Mouse (Mus musculus) left cerebral cortex, postnatal 10 days (tissue): Measurements from ENCODE around the gene Islr. TPM values are rescaled to one million over a fixed set of nuclear protein-coding genes. Genes with fewer than 3 reads are reported as not detected.

Source experiments
- DNase-seq, 2 experiments: peaks; one replicate each; pipeline ENCODE4 v3.0.0; 2021 to 2022; ENCODE audit warnings: low spot score in 2 of 2, mixed read lengths in 1 of 2; ENCODE audit errors: extremely low spot score in 1 of 2
- intact Hi-C: fragments of 180-260 bp; cut with DNase I; formaldehyde crosslinking; loops from one replicate; pipeline ENCODE4 v1.15.1; 2025
- total RNA-seq, 2 experiments: library from RNA; stranded (reverse); gene quantifications; 2 replicates each; pipeline ENCODE4 v1.2.3; 2021

The Islr gene
- total RNA-seq, 2 experiments from 2014 or later = 14.0 to 14.3 TPM

DNA sequence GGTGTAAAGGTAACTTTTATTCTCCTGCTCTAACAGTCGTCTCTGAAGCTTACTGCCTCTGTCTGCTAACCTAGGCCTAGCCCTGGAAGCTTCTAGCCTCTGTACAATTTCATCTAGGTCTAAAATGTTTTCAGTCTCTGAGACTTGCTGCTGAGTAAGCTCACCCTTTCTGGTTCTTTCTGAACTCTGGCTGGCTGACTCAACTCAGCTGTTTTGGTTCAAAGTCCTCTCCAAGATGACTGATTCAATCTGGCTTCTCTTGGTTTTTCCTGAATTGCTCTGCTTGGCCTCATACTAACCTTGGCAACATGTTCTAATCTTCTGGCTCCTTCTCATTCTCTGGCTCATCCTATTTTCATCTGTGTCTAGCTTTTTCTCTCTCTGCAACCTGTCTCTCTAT lies 38.3 kb downstream of the Islr start:
- intact Hi-C loops = no loop called here
- no peak for DNase-seq

DNA sequence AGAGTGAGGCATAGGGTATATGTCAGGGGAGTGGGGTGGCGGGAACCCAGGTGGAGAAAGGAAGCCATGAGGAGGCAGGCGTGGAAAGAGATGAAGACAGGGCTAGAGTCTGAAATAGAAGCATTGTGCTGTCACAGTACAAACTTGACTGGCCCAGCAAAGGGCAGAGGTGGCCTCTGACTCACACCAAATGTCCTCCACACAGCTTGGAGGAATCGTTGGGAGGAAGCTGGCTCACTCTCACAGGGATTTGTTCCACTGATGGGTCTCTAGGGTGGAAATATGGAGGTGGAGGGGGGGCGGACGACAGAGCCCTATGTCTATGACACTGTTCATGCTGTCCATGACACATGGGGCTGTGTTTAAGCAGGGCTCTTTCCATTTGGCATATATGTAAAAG lies 41.0 kb downstream of the Islr start:
- intact Hi-C loops = no loop called here
- DNase-seq = no peak

DNA sequence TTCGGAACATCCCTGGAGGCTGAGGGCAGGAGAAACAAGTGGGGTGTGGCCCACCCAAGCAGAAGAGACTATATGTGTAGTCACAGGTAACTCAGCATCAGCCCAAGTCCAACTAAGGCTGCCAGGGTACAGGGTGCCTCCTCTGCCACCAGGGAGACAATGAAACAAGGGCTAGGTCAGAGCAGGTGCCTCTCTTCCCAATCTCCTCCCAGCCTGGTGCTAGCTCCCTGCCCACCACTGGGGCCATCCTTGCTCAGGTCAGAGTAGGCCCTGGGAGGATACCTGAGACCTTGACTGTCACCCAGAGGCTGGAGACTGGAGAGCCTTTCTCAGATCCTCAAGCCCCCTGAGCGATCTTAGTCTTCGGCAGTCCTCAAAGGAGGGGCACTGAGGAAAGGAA lies 41.9 kb downstream of the Islr start:
- no peak for DNase-seq
- intact Hi-C loops = no loop called here

DNA sequence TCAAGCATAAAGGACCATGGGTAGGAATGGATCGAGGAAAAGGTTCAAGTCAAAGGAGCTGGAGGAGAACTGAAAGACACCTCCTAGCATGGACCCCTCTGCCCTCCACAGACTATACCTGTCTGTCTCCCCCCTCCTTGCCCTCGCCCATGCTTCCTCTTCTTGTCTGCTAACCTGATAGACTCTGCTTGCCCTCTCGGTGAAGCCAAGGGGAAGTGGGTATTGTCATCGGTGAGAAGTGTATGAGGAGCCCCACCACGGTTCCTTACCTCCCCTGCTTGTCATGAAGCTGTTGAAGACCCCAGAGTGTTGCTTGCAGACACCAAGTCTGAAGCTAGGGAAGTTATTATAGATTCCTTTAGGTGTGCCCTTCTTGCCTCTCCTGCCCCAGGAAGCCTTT lies 43.8 kb downstream of the Islr start:
- no peak for DNase-seq
- intact Hi-C loops = no loop called here

DNA sequence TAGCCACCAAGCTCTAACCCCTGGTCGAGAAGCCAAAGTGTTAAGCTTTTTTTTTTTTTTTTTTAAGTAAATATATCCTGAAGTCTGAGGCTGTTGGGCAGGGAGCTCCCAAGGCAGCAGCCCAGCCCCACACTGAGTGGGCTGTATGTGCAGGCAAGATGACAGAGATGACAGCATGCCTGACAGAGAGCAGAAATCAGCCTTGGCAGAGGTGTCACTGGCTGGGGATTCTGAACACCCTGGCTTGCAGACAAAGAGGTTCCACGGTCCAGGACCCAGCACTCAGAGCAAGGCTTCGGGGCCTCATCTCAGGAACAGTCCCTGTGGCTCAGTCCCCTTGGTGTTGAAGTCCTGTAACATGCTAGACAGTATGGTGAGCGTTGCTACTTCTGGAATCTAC lies 44.3 kb downstream of the Islr start:
- no peak for DNase-seq
- intact Hi-C loops = no loop called here

DNA sequence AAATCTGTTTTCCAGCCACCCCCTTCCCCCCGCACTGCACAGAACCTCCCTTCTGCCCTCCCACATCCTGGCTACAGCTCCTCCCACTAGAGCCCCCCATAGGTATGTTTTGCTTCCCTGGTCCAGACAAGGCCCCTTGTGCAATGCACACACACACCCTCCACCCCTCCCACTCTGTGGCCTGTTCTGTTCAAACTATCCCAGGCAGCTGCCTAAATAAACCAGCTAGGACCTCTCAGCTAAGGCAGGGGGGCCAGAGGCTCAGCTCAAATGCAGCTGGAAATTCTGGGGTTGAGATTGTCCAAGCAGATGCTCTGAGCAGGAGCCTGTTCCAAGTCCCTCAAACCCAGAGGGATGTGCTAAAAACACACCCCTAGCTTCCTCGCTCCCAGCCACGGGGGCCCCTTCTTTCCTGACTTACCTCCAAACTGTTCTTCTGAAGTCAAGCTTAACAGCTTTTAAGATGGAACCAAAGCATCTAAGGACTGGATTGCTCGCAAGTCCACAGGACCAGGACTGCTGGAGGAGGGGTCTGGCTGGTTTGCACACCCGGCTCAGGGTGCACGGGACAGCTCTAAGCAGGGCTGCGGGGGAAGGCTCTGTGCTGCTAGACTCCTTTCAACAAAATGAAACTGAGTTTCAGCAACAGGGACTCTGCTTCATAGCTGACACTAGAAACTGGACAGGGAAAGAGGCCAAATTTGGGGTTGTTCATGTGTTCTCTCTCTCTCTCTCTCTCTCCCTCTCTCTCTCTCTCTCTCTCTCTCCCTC lies 45.4 kb downstream of the Islr start:
- peak in 1 of 2 experiments; percentile 73 for DNase-seq

DNA sequence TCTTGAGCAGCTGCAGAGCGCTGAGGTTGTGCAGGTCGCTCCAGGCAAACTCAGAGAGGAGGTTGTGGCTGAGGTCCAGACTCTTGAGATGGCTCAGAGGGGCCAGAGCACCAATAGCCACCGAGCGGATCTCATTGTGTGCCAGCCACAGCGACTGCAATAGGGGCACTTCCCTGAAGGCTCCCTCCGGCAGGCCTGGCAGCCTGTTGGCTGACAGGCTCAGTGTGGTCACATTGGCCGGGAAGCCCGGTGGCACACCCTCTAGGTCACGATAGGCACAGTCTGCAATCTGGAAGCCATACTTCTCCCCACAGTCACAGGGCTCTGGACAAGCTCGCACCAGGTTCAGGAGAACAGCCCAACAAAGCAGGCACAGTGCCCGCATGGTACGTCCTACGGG lies 46.3 kb downstream of the Islr start:
- intact Hi-C loops = no loop called here
- DNase-seq = no peak

More for the DNA sequence above, 45.4 kb downstream of the Islr start:
- intact Hi-C loops = no loop called here

DNA sequence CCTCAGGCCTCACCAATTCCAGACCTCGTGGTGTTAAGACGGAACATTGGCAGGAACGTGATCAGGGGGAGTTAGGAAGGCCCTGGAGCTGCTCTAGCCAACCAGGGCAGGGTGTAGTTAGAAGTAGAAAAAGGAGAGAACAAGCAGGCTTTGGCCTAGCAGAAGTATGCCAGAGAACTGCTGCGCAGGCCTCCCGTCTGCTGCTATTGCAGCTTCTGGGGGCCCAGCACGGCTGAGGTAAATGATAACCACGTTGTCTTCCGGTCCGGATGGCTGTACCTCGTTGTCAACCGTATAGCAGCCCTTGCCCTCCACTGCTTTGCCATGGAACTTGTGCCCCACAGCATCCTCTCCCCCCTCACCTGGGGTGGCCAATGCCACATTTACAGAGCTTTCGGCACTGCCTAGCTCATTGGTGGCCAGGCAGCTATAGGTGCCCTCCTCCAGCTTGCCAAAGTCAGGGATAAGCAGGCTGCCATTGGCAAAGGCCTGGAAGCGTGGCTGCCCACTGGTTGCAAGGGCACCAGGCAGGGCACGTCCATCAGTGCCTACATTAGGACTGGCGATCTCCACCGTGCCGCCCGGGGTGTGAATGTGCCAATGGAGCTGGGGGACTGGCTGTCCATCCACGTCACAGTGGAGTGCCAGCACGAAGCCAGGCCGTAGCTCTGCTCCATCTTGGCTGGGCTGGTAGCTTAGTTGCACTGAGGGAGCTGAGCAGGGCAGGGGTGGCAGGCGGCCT lies 47.1 kb downstream of the Islr start:
- no peak for DNase-seq
- intact Hi-C loops = no loop called here

DNA sequence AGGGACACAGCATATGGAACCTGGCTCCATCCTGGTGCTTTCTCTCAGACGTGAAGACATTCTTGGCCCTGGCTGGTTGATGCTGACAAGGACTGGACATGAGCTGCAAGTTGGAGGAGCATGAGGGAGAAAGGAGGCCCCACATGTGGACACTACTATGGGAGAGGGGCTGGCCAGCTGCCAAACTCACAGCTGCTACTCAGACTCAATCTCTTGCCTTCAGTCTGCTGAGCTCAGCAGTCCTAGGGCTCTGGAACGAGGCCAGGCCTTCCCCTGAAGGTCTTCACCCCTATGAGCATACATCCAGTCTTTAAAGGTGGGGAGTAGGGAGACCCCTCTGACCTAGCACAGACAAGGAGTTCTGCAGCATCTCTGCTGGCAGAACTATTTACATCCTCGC lies 48.7 kb downstream of the Islr start:
- peak in 1 of 2 experiments; percentile 86 for DNase-seq
- intact Hi-C loops = no loop called here

DNA sequence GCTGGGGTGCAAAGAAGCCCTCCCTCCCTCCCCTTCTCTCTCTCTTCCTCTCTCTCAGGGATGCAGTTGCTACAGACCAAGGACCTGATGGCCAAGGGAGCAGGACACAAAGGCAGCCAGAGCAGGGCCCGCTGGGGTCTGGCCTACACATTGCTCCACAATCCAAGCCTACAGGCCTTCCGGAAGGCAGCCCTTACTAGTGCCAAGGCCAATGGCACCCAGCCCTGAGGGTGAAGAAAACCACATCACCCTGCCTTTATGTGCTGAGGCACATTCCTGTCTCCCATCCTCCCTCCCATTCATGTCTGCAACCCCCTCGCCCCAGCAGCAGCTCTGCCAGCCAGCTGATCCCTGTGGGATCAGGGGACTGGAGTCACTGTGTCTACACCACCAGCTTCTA lies 51.0 kb downstream of the Islr start:
- intact Hi-C loops = no loop called here
- no peak for DNase-seq

DNA sequence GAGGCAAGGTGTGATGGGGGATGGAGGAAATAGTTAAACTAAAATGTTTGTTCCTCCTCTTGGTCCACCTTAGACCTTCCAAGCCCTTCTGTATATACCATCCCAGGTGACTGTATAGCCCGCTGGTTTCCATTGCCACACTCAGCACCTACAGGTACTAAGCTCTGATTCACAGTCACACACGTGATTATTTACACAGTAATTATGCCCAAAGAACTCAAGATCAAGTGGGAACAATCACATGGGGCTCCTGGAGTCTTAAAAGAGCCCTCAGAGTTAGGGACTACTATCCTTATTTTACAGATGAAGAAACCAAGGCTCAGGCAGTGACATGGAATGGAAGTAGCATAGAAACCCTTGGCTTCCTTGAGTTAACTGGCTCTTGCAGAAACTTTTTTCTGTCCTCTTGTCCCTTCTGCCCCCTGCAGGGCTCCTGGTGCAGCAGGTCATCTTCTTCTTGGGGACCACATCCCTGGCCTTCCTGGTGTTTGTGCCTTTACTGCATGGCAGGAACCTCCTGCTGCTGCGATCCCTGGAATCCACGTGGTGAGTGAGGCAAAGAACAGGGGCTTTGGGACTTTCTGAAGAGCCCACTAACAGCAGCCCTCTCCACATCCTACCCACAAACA lies 53.3 kb downstream of the Islr start:
- intact Hi-C loops = no loop called here
- no peak for DNase-seq

DNA sequence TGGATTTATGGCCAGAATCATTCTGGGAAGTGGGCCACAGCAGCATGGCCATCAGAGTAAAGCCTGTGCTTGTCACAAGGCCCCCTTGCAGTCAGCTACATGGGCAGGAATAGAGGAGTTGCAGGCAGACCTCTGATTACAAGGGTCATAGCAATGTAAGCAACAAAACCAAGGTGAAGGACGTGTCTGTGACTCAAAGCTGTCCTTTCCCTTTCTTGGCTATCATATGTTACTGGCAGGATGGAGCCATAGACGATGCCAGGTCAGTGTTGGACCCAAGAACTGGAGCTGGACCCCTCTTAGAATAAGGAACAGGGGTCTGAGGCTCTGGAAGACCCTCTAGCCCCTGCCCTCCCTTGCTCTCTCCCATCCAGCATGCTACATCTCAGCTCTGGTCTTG lies 55.3 kb downstream of the Islr start:
- intact Hi-C loops = no loop called here
- DNase-seq = no peak

DNA sequence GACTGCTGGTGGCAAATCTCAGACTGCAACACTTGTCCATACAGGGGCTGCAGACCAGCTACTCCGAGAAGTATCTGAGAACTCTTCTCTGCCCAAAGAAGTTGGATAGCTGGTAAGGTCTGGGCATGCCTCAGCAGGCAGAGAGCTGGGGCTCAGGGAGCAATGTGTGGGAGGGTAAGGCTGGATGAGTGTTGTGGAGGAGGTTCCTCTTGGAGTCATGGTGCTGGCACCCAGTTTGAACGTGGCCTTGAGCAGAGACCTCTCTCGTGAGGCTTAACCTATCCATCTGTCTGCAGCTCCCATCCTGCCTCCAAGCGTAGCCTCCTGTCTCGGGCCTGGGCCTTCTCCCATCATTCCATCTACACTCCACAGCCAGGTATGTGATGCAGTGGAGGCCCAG lies 58.7 kb downstream of the Islr start:
- no peak for DNase-seq
- intact Hi-C loops = no loop called here

DNA sequence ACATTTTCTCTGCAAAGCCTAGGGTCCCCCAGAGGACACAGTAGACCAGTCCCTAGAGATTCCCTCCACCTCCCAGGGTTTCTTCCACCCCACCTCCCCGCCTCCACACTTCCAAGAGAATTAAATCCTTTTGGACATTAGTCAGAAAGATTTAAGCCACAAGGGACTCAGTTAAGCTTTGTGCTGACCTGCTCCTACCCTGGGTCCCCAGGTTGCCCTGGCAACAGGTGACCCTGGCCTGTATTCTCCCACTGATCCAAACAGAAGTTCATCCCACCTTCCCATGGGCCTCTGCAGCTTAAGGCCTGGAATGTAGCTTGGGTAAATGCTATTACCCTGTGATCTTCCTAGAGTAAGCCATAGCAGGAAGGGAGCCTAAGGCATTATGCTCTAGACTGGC lies 59.4 kb downstream of the Islr start:
- intact Hi-C loops = no loop called here
- DNase-seq = no peak

DNA sequence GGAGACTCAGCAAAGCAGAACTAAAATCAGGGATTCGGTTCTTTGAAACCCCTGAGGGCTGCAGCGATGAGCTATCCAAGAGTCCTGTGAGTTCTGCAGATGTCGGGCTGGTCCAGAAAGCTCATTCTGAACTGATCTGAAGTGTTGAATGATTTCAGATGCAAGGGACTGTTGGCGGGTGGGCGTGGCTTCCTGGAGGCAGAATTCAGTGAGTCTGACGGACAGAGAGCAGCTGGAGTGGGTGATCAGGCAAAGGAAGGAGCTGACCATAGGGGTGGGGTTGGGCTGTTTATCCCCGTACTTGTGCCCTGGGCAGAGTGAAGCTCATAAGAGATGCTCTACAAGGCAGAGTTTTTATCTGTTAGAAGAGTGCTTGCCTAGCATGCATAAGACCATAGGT lies 60.7 kb downstream of the Islr start:
- intact Hi-C loops = no loop called here
- no peak for DNase-seq

DNA sequence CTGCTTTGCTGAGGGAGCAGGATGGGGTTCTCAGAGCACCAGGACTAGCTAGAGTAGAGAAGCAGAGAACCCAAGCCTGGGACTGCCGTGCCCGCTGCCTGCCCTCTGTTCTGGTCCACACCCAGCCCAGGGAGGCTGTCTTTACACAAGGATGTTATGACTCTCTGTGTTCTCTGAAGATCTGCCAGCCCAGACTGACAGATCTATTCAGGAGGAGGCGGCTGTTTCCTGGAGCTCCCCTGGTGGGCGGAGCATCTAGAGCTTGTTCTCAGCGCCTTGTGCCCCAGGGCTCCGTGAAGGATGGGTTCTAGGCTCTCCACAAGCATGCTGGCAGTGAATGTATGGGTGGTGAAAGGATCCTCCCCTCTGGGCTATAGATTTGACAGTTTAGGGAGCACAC lies 64.2 kb downstream of the Islr start:
- peak in 1 of 2 experiments; percentile 89 for DNase-seq
- intact Hi-C loops = no loop called here

DNA sequence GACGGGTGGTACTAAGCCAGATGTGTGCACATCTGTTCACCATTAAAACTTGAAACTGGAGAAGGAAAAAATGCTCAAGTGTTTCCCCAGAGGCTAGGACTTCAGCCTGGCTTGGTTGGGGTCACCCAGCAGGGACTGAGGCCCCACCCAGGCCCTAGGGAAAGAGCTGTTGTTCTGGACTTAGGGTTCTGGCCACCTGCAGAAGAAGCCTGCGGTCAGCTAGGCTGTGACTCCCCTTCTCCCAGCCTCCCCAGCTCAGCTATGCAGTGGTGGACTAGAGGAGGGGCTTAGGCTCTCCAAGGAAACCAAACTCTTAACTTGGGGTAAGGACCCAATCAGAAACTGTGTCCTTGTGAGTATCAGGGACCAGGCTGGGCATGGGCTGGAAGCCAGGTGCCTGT lies 68.2 kb downstream of the Islr start:
- intact Hi-C loops = no loop called here
- no peak for DNase-seq

DNA sequence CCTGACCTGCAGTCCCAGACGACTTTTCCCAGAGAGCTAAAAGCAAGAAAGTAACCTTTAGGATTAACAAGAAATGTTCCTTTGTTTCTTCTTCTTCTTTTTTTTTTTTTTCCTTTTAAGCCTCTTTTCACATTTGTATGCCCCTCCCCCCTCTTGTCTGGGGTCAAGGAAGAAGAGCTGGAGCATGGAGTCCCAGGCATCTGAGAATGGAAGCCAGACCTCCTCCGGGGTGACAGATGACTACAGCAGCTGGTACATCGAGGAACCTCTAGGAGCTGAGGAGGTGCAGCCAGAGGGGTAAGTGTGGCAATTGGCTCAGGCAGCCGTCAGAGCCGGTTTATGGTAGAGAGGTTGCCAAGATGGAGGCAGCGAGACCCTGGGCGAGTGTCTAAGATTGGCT lies 69.2 kb downstream of the Islr start:
- DNase-seq = no peak
- intact Hi-C loops = no loop called here

DNA sequence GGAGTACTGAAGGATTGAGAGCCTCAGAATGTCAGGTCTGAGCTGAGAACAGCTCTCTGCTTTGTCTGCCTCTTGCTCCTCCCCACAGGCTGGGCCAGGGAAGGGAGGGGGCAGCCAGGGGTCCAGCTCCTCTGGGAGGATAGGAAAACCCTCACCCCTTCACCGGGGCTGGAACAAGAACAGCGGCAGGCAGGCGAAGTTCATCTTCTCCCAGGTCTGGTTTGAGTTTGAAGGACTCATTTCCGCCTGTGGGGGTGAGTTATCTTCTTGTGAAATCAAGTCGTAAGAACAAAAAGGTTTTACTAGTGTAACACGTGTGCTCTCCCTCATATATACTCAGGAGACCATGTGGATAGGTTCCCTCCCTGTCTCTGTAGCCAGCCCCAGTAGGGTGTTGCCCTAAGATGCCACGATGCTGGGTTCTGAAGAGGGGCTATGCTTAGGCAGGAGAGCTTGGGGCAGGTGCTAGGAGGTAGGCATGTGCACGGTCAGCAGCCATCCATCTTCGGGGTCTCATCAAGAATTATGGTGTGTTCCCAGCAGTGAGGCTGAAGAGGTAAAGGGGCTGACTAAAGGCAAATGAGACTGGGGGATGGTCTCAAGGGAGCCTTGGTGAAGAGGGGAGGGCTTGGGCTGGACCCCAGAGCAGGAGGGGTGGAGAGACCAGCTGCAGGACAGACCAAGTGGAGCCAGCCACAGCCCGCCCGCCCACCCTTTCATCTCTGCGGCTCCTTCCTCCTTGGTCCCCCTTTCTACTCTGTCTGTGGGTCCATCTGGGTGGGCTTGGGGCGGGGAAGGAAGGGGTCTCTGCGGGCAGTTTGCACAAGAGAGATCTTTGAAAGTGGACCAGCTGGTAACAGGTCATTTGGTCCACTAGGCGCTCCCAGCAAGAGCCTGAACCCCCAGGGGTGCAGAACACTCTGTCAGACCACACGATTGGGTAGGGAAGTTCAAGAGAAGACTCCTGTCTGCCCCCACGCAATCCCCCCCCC lies 69.9 kb downstream of the Islr start:
- intact Hi-C loops = no loop called here

More for the DNA sequence above, 69.9 kb downstream of the Islr start:
- peak in 1 of 2 experiments; percentile 55 for DNase-seq
